8 mouse cellular contexts compared by ENCODE assay signal in genomic region chr5:35973800-35974199, GRCm38 (mm10).
DNase-seq lines count a peak whose midpoint lies in the region; ATAC-seq lines count a peak whose summit lies in the region.

No protein-coding gene starts in this region.

- no peak for ATAC-seq in erythroid progenitor cell, adult 5-6 weeks (replicated peaks; ENCODE audit: low FRiP score, poor library complexity, severe bottlenecking)

- DNase-seq in urinary bladder, adult 18-20 months (ENCODE audit: low spot score in 2 of 2): peak; percentile 26 to 80
- no peak for DNase-seq in urinary bladder, adult 2 months (ENCODE audit: low spot score)
- DNase-seq in gastrocnemius, postnatal 25 days: peak; percentile 82
- peak; percentile 71 for DNase-seq in kidney, adult 18-20 months
- peak; percentile 91 for DNase-seq in lung, postnatal 14 days
- peak; percentile 76 for DNase-seq in thymus, postnatal 14 days
- no peak for DNase-seq in frontal cortex, postnatal 25 days (ENCODE audit: low spot score in 2 of 2)

Comparison
In these comparisons a context has a peak if more than half of its experiments do, and no peak if none do; other contexts are left out.
1. DNase-seq: peak in urinary bladder, adult 18-20 months (2 of 2), gastrocnemius, postnatal 25 days (single experiment), kidney, adult 18-20 months (single experiment), lung, postnatal 14 days (single experiment) and thymus, postnatal 14 days (single experiment); none in urinary bladder, adult 2 months (single experiment) and frontal cortex, postnatal 25 days (0 of 2).